Mouse (Mus musculus) monocyte, adult 2 months (primary cell): ENCODE results near the gene Ikzf4.

Experiments used
- DNase-seq, 2 experiments: peaks; one replicate each; pipeline ENCODE4 v3.0.0; 2022; ENCODE audit warnings: low spot score in 2 of 2, low read depth in 1 of 2

Gene Ikzf4

DNA sequence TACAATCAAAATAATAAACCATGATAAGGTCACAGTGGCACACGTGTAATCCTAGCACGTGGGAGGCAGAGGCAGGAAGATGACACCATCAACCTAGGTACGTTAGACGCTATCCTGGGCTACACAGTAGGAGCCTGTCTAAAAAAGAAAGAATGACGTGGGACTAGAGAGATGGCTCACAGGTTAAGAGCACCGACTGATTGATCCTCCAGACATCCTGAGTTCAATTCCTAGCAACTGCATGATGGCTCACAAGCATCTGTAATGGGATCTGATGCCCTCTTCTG, 32.7 kb downstream of the Ikzf4 start:
- DNase-seq = no peak

DNA sequence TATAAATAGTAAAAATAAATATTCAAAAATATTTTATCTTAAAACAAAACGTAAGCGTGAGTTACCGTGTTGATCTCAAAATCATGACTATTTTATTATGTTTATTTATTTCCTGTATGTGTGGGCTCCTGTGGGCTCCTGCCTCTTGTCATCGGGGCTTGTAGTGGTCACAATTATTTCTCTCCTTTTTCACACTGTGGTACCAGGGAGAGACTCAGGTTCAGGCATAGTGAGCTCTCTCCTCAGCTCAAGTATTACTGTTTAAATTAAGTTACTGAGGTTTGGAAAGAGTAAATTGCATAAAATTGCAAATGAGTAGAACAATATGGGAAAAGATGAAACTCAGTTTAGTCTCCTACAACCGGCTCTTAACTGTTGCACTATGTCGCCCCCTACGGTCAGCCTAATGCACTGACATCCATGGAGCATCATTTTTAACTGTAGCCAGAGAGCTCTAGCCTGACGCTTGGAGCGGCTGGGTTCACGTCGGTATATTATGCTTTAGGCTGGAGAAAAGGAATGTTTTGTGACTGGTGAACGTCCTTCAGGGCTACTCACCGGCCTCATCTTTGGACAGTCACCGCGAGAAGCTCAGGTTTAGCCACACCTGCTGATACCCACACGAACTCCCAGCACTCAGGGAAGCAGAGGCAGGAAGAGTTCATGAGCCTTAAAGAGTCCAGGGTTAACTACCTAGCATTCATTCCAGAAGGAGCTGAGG, 33.2 kb downstream of the Ikzf4 start:
- DNase-seq = peak in 1 of 2 experiments; percentile 44

DNA sequence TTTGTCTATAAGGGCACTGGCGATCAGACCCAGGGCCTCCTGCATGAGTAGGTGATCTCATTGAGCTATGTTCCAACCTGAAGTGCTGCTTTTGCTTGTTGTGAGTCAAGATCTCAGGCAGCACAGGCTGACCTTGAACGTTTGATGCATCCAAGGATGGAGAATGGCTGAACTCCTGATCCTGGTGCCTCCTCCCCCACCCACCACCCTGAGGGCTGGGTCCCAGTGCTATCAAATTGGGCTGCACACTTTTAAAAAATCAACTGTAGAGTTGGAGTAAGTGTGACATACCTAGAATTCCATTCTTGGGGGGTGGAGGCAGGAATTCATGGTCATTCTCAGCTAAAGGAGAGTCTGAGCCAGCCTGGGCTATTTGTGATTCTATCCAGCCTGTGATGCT, 39.3 kb downstream of the Ikzf4 start:
- no peak for DNase-seq

DNA sequence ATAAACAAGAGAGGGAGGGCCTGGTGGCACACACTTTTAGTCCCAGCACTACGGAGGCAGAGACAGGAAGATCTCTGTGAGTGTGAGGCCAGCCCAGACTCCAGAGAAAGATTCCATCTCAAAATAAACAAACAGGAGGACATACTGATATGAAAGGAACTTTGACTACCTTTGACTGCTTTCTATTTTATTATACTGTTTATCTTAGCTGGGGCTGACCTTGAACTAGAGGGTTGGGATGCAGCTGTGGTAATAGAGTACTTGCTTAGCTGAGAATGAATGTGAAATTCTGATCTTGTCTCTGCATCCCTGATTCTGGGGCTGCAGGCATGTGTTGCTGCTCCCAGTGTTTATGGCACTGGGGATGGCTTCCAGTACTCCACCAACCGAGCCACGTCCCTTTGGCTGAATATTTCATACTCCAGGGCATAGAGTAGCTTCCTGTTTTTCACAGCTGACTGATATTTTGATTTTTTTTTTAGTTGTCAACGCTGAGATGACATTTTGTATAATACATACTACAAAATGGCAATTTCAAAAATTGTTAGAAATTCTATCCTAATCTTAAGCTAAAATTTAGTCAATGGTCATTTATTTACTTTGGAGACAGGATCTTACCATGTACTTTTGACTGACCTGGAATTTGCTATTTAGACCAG, 43.2 kb downstream of the Ikzf4 start:
- no peak for DNase-seq

DNA sequence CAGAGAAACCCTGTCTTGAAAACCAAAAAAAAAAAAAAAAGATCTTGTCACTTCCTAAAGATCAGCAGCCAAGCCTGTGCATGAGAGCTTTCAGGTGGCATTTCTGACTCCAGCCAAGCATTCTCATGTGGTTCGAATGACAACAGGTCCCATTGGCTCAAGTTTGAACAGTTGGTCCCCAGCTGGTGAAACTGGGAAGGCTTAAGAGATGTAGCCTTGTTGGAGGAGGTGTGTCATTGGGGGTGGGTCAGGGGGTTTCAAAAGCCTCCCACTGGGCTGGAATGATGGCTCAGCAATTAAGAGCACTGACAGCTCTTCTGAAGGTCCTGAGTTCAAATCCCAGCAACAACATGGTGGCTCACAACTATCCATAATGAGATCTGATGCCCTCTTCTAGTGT, 44.3 kb downstream of the Ikzf4 start:
- DNase-seq = no peak

DNA sequence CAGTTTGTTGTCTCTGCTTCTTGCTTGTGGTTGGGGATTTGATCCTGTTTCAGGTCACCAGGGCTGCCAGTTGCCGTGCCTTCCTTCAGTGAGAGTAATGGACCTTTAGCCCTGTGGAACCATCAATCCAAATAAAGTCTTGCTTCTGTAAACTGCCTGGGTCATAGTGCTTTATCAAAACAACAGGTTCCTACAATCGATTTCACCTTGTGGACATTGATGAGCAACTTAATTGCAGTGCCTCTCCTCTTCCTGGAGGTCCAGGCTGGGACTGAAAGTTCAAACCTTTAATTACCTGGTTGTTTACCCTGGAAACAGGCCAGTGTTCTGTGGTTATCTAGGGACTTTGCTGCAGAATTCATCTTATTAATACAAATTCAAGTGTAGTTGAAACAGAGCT, 47.3 kb downstream of the Ikzf4 start:
- DNase-seq = no peak

DNA sequence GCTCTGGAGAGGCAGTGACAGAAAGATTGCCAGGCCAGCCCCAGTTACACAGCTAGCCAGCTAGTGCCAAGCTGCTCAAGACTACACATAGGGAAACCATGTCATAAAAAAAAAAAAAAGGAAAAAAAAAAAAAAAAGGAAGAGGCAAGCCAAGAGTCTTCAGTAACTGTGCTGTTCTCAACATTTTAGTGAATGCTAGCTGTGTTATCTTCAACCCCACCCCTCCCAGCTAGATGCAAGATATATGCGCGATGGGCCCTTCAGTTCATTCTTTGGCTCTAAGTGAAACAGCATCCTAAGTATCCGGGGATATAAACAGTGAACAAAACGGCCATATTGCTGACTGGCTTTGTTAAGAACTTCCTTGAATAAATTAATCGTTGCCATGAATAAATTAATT, 53.0 kb downstream of the Ikzf4 start:
- no peak for DNase-seq

DNA sequence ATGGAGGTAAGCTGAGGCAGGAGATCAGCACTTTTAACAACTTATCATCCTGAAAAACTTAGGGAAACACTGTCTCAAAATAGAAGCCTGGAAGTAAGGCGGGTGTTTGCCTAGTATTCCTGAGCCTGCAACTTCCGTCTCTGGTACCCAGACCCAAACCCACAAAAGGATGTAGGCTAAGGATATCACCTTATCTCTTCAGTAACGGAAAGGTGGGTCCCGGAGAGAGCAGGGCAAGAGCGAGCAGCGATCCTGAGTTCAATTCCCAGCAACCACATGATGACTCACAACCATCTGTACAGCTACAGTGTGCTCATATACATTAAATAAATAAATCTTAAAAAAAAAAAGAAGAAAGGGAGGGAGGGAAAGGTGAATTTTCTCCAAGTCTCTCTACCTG, 54.4 kb downstream of the Ikzf4 start:
- DNase-seq = no peak

DNA sequence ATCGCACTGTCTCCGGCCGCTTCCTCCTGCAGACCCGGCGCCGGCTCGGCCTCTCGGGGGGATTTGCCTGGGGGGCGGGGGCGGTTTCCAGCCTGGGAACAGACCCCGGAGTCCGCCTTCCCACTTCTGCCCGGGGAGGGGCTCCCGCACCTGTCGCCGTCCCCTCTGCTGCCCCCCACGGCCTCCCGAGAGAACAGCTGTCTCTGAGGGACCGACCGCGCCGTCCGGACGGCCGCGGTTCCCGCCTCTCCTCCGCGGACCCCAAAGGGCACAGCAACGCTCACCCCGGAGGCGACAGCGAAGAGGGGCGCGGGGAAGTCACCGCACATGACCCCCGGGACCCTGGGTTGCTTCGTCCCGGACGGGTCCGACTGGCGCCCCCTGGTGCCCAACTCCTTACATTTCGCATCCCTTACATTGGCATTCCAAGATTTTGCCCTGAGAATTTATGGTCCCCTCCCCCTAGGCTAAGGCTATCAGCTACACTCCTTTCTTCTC, 55.5 kb downstream of the Ikzf4 start:
- DNase-seq = no peak

DNA sequence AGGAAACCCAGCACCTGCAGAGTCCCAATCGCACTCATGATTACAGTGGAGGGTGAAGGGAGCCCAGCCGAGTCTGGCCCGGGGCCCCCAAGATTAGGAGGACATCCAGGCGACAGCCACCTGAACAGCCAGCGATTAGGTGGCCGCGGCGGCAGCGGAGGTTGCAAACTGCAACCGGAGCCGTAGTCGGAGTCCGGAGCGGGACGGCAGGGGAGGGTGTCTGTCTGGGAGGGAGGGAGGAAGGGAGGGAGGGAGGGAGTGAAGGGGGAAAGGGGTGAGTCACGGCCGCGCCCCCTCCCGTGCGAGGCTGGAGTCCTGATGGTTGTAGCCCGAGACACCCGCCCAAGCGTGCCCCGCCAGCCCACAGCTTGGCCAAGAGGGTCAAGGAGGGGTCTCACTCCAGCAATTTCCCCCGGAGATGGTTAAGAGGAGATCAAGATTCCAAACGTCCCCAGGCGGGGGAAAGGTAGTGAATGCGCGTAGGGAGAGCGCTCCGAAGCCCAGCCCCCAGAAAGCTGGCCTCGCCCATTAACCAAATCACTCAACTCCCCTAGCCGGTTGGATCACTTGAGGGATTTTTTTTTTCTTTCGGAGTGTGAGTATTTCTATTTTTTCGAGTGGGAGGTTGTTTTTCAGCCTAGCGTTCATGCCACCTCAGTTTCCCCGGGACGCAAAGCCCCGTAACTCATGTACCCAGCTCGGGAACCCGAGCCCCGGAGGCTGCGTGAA, 56.2 kb downstream of the Ikzf4 start, which contains the start of gene Erbb3:
Gene Erbb3, minus strand, starts transcription at position 189 of the 729 bp plus-strand sequence.
- no peak for DNase-seq

DNA sequence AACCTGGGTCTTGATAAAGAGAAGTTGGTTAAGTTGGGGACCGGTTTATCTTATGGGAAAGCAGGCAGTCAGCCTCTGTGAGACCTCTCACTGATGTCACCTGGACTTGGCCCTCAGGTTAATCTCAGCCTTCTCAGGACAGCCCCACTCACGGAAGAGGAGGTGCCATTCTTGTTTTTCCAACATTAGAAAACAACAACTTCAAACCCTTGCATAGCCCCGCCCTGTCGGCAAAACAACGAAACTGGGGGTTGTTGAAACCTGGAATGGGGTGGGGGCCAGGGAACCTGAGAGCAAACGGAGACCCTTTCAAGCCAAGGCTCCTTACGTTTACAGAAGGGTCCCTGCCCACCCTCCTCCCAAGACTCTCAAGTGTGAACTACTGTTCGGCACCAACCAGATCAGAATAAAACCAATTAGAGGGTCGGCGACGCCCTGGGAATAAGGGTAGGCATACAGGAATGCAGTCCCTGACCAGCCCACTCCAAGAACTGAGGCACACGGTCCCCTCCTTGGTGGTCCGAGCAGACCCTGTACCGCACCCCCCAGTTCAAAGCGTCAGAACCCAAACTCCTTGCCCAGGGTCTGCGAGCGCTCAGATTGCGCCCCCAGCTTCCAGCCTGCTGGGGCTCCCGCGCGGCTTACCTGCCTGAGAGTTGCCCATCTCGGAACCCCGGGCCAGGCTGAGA, 56.9 kb downstream of the Ikzf4 start:
- DNase-seq = no peak

DNA sequence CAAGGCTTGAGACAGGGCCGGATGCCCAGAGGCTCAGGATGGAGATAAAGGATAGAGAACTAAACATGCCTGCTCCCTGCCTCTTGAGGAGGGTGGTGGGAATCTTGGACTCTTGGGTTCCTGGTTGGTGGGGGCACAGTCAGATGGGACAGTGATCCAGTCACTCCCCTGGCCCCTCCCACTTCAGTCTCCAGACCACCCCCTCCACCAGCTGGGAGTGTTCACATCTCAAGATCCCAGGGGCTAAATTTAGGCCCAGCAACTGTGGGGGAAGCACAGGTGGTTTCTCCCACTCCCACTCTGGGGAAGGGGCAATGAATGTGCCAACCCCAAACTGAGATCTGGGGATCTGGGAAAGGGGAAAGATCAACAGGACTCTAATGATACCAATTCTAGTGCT, 57.7 kb downstream of the Ikzf4 start:
- no peak for DNase-seq

DNA sequence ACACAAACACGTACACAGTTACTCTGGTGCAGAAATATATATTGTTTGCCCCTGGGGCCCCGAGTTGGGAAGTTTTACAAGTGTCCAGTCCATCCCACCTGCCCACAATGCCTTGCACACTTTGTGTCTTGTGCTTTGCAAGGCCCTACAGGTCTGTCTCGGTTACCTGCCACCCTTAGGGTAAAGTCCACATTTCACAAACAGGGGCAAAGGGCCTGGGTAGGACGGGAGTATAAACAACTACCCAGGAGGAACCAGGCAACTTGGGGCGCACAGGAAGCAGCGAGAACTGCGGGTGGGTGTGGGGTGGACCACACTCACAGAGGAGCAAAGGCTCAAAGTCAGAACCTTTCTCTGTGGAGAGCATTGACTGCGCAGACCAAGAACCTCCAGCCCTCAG, 58.1 kb downstream of the Ikzf4 start:
- no peak for DNase-seq

DNA sequence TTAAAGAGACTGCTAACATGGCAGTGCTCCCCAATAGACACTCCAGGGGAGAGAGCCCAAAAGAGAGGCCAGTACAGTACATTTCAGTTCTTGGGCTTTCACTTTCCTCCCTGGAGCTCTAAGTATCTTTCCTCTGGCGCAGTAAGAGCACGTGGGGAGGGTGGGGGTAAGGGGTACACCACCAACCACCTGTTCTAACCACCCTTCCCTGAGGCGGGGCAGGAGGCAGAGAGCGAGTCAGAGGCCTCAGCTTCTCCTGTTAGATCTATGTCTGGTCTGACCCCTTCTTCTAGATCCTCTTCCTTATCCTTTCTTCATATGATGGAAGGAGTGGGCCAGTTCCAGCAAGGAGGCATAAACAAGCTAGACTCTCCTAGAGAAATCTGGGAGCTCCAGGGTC, 58.7 kb downstream of the Ikzf4 start:
- DNase-seq = no peak

DNA sequence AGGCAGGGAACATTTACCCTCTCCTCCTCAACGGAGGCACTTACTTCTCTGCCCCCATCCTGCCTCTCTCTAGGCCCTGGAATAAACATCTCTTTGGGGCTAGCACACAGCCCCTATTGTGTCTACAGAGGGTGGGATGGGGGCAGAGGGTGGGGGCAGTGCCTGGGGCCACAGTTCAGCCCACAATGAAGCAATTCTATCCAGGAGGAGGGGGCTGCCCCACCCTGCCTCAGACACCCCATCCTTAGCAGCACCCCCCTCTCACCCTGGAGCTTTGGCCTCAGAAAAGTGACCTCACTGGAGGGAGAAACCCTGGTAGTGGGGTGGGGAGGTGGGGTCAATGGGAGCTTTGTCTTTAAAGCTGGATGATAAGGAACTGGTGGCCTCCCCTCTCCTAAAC, 59.2 kb downstream of the Ikzf4 start:
- DNase-seq = no peak

DNA sequence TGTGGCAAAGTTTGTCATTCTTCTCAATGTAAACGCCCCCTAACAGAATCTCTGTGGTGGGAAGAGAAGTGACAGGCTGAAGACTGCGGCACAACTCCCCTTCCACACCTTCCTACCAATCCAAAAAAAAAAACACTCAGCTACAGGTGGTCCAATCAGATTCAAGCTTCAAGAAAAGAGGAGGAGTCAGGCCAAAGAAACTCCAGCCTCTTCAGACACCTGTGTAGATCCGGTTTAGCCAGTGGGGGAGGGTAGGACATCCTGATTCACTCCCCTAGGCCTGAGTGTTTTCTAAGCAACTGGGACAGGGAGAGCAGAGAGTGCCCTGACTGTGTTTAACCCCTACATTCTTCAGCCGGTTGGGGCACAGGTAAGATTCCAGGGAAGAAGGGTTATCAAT, 61.4 kb downstream of the Ikzf4 start:
- DNase-seq = no peak

DNA sequence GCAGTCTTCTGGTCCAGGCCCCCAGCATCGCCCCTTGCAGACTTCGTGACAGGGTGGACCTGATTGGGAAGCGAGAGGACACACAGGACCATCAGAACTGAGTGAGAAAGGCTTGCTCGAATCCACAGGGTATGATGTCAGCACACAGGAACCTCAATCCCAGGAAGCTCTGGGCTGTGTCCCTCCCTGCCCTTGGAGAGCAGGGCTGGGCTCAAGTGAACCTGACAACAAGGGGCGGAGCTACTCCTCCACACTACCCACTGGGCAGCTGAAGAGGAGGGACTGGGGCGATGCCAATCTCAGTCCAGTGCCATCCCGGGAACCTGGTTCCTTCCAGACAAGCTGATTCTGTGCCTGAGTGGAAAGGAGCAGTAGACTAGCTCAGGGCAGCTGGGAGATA, 62.1 kb downstream of the Ikzf4 start:
- no peak for DNase-seq
